Mouse (Mus musculus) cortical plate, adult 2 months (tissue): ENCODE data around the gene Ppp2r3a.

Experiments used
- CTCF ChIP-seq: fragments of 200-500 bp; IDR thresholded peaks from 2 replicates; pipeline ENCODE4 v1.5.1; 2011; ENCODE audit warnings: mild to moderate bottlenecking, control low read depth, low read length; ENCODE audit not compliant: insufficient read depth; ENCODE audit errors: extremely low read depth
- POLR2A ChIP-seq: fragments of 200-500 bp; IDR thresholded peaks from 2 replicates; pipeline ENCODE4 v1.6.1; 2011; ENCODE audit warnings: mild to moderate bottlenecking, low read length, control low read depth; ENCODE audit not compliant: insufficient read depth; ENCODE audit errors: extremely low read depth

- TF ChIP-seq POLR2A (no peak), CTCF (no peak)
Observed at GRCm38 (mm10) chr9:101261443-101261842, 9.8 kb upstream of the Ppp2r3a start.
